In genomic region chr1:23953921-23954320, GRCm38 (mm10) we compare ENCODE assay signal across 16 mouse cellular contexts. TPM values are rescaled to one million over a fixed set of nuclear protein-coding genes. Genes with fewer than 3 reads are reported as not detected.
DNase-seq lines count a peak whose midpoint lies in the region; ATAC-seq lines count a peak whose summit lies in the region.
"Had no signal": no experiment of that assay in that cellular context is flagged by ENCODE, and none has a peak within 500 bp of the region (broad histone marks: within the 10 kb centered on the region; RNA-seq: fewer than 3 reads in every experiment).

No protein-coding gene starts in this region.

- H3K9me3 ChIP-seq in forebrain, embryonic 16.5 days (ENCODE audit: control insufficient read depth, low read length), result no peaks in the 10 kb centered on the region
- no peaks in the 10 kb centered on the region for H3K9me3 ChIP-seq in forebrain, embryonic 12.5 days
- H3K9me3 ChIP-seq in neural tube, embryonic 15.5 days (replicated peaks), result no peaks in the 10 kb centered on the region
- H3K9me3 ChIP-seq: limb, embryonic 10.5 days had no signal

- peak; percentile 63 to 83 for DNase-seq in frontal cortex, adult 2 months (ENCODE audit: extremely low spot score in 1 of 2, low spot score in 1 of 2)
- DNase-seq in kidney, postnatal 4 days, result peak; percentile 19 to 46
- peak; percentile 6 for DNase-seq in left cerebral cortex, postnatal 4 days
- no peak for DNase-seq in ovary, postnatal 14 days (ENCODE audit: low spot score)
- DNase-seq in thymus, postnatal 14 days, result no peak
- DNase-seq: cerebellum, adult 2 months; gastrocnemius, postnatal 10 days; lung, postnatal 14 days; thymus, postnatal 25 days had no signal

- 52% methylated on average over 13 of the region's 13 CpGs for WGBS in forebrain, embryonic 16.5 days
- WGBS in forebrain, embryonic 12.5 days, result 73% methylated on average over 13 of the region's 13 CpGs
- 84% methylated on average over 13 of the region's 13 CpGs for WGBS in neural tube, embryonic 15.5 days

- H3K27ac ChIP-seq in forebrain, embryonic 16.5 days (ENCODE audit: low read length), result no peak overlapping the region
- H3K27ac ChIP-seq in forebrain, embryonic 12.5 days, result no peak overlapping the region
- no peak overlapping the region for H3K27ac ChIP-seq in neural tube, embryonic 15.5 days (replicated peaks)
- H3K27ac ChIP-seq: limb, embryonic 10.5 days; liver, embryonic 14.5 days had no signal

- H3K4me3 ChIP-seq in forebrain, embryonic 16.5 days (replicated peaks; ENCODE audit: low read length), result no peak overlapping the region
- H3K4me3 ChIP-seq in forebrain, embryonic 12.5 days (replicated peaks), result no peak overlapping the region
- H3K4me3 ChIP-seq in neural tube, embryonic 15.5 days (replicated peaks), result no peak overlapping the region
- H3K4me3 ChIP-seq: limb, embryonic 10.5 days had no signal

- peak; percentile 28; the same call in 1 of the 2 replicates for ATAC-seq in forebrain, embryonic 16.5 days
- no peak for ATAC-seq in forebrain, embryonic 12.5 days (ENCODE audit: low FRiP score)
- no peak for ATAC-seq in neural tube, embryonic 15.5 days (ENCODE audit: low FRiP score)
- ATAC-seq: Patski had no signal

- no peaks in the 10 kb centered on the region for H3K36me3 ChIP-seq in forebrain, embryonic 16.5 days (ENCODE audit: control insufficient read depth, insufficient read depth)
- no peaks in the 10 kb centered on the region for H3K36me3 ChIP-seq in forebrain, embryonic 12.5 days (replicated peaks)
- no peaks in the 10 kb centered on the region for H3K36me3 ChIP-seq in neural tube, embryonic 15.5 days
- H3K36me3 ChIP-seq: limb, embryonic 10.5 days had no signal

- H3K9ac ChIP-seq in forebrain, embryonic 16.5 days (replicated peaks; ENCODE audit: low read depth, low read length), result no peak overlapping the region
- H3K9ac ChIP-seq in forebrain, embryonic 12.5 days, result no peak overlapping the region
- H3K9ac ChIP-seq in neural tube, embryonic 15.5 days (replicated peaks), result no peak overlapping the region
- H3K9ac ChIP-seq: liver, embryonic 14.5 days had no signal

- intact Hi-C loops in left cerebral cortex, postnatal 4 days (cut with DNase I), result no loop called here

- no peak overlapping the region for H3K4me2 ChIP-seq in forebrain, embryonic 16.5 days (ENCODE audit: low read length)
- H3K4me2 ChIP-seq in forebrain, embryonic 12.5 days, result no peak overlapping the region
- no peak overlapping the region for H3K4me2 ChIP-seq in neural tube, embryonic 15.5 days
- H3K4me2 ChIP-seq: heart, embryonic 11.5 days had no signal

- no peaks in the 10 kb centered on the region for H3K4me1 ChIP-seq in forebrain, embryonic 16.5 days (replicated peaks; ENCODE audit: control insufficient read depth, insufficient read depth, low read length)
- no peaks in the 10 kb centered on the region; the same call in 1 of the 2 replicates for H3K4me1 ChIP-seq in forebrain, embryonic 12.5 days
- no peaks in the 10 kb centered on the region for H3K4me1 ChIP-seq in neural tube, embryonic 15.5 days

- H3K27me3 ChIP-seq in forebrain, embryonic 16.5 days (replicated peaks; ENCODE audit: control insufficient read depth, insufficient read depth, low read length), result no peaks in the 10 kb centered on the region
- H3K27me3 ChIP-seq in forebrain, embryonic 12.5 days, result peaks cover 6% of the 10 kb centered on the region; the same call in 1 of the 2 replicates
- H3K27me3 ChIP-seq in neural tube, embryonic 15.5 days (replicated peaks), result no peaks in the 10 kb centered on the region
- H3K27me3 ChIP-seq: Patski had no signal

RNA-seq across cellular contexts. Expression of gene Smap1, which starts 31.8 kb away (rescaled TPM):
- polyA plus RNA-seq in forebrain, embryonic 16.5 days (2015; fragmentation: Nextera tagmentation; extraction: Ambion mirVana), result 85.7 and 86.3 TPM in 2 replicates
- 56.5 and 60.9 TPM in 2 replicates for polyA plus RNA-seq in forebrain, embryonic 12.5 days (2016; fragmentation: Nextera tagmentation; extraction: Ambion mirVana)
- polyA plus RNA-seq in frontal cortex, adult 2 months (2012; rRNA removed), result 196 and 214 TPM in 2 replicates
- total RNA-seq in left cerebral cortex, postnatal 4 days (2021), result 100 to 1,000 TPM; 207 to 219 TPM
- 88.3 and 111 TPM in 2 replicates for polyA plus RNA-seq in neural tube, embryonic 15.5 days (2015; fragmentation: Nextera tagmentation; extraction: Ambion mirVana)

RNA-seq across cellular contexts. Expression of gene Sdhaf4, which starts 51.5 kb away (rescaled TPM):
- 88.9 and 94.3 TPM in 2 replicates for polyA plus RNA-seq in forebrain, embryonic 16.5 days (2015; fragmentation: Nextera tagmentation; extraction: Ambion mirVana)
- 107 and 110 TPM in 2 replicates for polyA plus RNA-seq in forebrain, embryonic 12.5 days (2016; fragmentation: Nextera tagmentation; extraction: Ambion mirVana)
- polyA plus RNA-seq in frontal cortex, adult 2 months (2012; rRNA removed), result 55.3 and 61.6 TPM in 2 replicates
- 10 to 100 TPM; 43.4 to 48.3 TPM for total RNA-seq in left cerebral cortex, postnatal 4 days (2021)
- polyA plus RNA-seq in neural tube, embryonic 15.5 days (2015; fragmentation: Nextera tagmentation; extraction: Ambion mirVana), result 79.2 and 85.2 TPM in 2 replicates

Comparison
In these comparisons a context has a peak if more than half of its experiments do, and no peak if none do; other contexts are left out.
1. DNase-seq: peak in frontal cortex, adult 2 months (2 of 2), kidney, postnatal 4 days (2 of 2) and left cerebral cortex, postnatal 4 days (single experiment); none in ovary, postnatal 14 days (single experiment) and thymus, postnatal 14 days (single experiment).